13 mouse cellular contexts compared by ENCODE assay signal in genomic region chr1:34074245-34075187, GRCm38 (mm10).
DNase-seq lines count a peak whose midpoint lies in the region; ATAC-seq and TF ChIP-seq lines count a peak whose summit lies in the region.
"Had no signal": no experiment of that assay in that cellular context is flagged by ENCODE, and none has a peak within 500 bp of the region (broad histone marks: within the 10 kb centered on the region; RNA-seq: fewer than 3 reads in every experiment).

No protein-coding gene starts in this region.

- peak; percentile 22; the same call in 1 of the 2 replicates for ATAC-seq in limb, embryonic 13.5 days (ENCODE audit: low FRiP score, low read depth)
- no peak for ATAC-seq in megakaryocyte, adult 5-6 weeks (ENCODE audit: poor library complexity, severe bottlenecking)

- H3K9me3 ChIP-seq in limb, embryonic 13.5 days = no peaks in the 10 kb centered on the region

- H3K9ac ChIP-seq in limb, embryonic 13.5 days = 0 out of 2 replicates have a peak overlapping the region, but pooled peaks have one; percentile 4

- 19% methylated on average over 15 of the region's 15 CpGs for WGBS in limb, embryonic 13.5 days

- intact Hi-C loops in heart, postnatal 14 days (cut with DNase I) = no loop called here
- intact Hi-C loops in left cerebral cortex, adult 2 months (cut with DNase I) = no loop called here

- no peaks in the 10 kb centered on the region for H3K27me3 ChIP-seq in limb, embryonic 13.5 days

- no peak for TF ChIP-seq CTCF in left cerebral cortex, adult 2 months (IDR thresholded peaks at IDR 0.05)

- H3K4me3 ChIP-seq in limb, embryonic 13.5 days = no peak overlapping the region
- no peak overlapping the region for H3K4me3 ChIP-seq in left cerebral cortex, adult 2 months

- DNase-seq in heart, adult 11 months = peak; percentile 78
- DNase-seq in heart, postnatal 14 days = no peak
- DNase-seq in thymus, postnatal 4 days = peak; percentile 41
- no peak for DNase-seq in thymus, postnatal 0 days (ENCODE audit: low spot score)
- no peak for DNase-seq in left cerebral cortex, adult 2 months (ENCODE audit: extremely low spot score in 1 of 2, low spot score in 2 of 2)
- no peak for DNase-seq in layer of hippocampus, postnatal 36 days
- DNase-seq: cerebellum, postnatal 25 days; gastrocnemius, postnatal 14 days; kidney, postnatal 14 days; right cerebral cortex, postnatal 4 days had no signal

- no peaks in the 10 kb centered on the region for H3K36me3 ChIP-seq in limb, embryonic 13.5 days

- peak overlapping the region; percentile 22; the same call in 1 of the 2 replicates for H3K27ac ChIP-seq in limb, embryonic 13.5 days
- H3K27ac ChIP-seq in left cerebral cortex, adult 2 months = no peak overlapping the region

- peaks cover 48% of the 10 kb centered on the region for H3K4me1 ChIP-seq in limb, embryonic 13.5 days

- peak overlapping the region; percentile 21; the same call in 1 of the 2 replicates for H3K4me2 ChIP-seq in limb, embryonic 13.5 days (replicated peaks)
- H3K4me2 ChIP-seq: liver, embryonic 11.5 days had no signal

Comparison
In these comparisons a context has a peak if more than half of its experiments do, and no peak if none do; other contexts are left out.
1. DNase-seq: peak in heart, adult 11 months (single experiment) and thymus, postnatal 4 days (single experiment); none in heart, postnatal 14 days (0 of 2), thymus, postnatal 0 days (single experiment), left cerebral cortex, adult 2 months (0 of 2) and layer of hippocampus, postnatal 36 days (0 of 2).